Mouse (Mus musculus): ENCODE results near the gene Wdr63. TPM values are rescaled to one million over a fixed set of nuclear protein-coding genes. Genes with fewer than 3 reads are reported as not detected.

Wdr63 gene
- total and polyA plus RNA-seq, 3 experiments = 0.53 TPM; not detected in 2

GRCm38 (mm10) chr3:146058263-146058662 lies 49.7 kb downstream of the Wdr63 start:
- Histone ChIP-seq H3K4me1 (ENCODE audit: control insufficient read depth, insufficient read depth, low read length) (no peaks in the 10 kb centered on the region), H3K36me3 (ENCODE audit: control insufficient read depth, insufficient read depth, low read length) (no peaks in the 10 kb centered on the region), H3K27ac (no peak overlapping the region), H3K4me3 (no peak overlapping the region), H3K9ac (ENCODE audit: low read depth, low read length) (no peak overlapping the region), H3K27me3 (ENCODE audit: control insufficient read depth, insufficient read depth, low read length) (no peaks in the 10 kb centered on the region), H3K79me2 (replicated peaks; ENCODE audit: control insufficient read depth, insufficient read depth, low read length) (no peaks in the 10 kb centered on the region)
- WGBS = 11% methylated on average over 4 of the region's 4 CpGs
- peak; percentile 26 to 53 for DNase-seq
- intact Hi-C loops (cut with DNase I) = loop anchor here (1.0 to 5.0 kb wide), 2 partner anchors 106 to 120 kb away; no protein-coding TSS in a partner anchor
- no peak for TF ChIP-seq POLR2A (IDR thresholded peaks at IDR 0.05; ENCODE audit: insufficient read depth, low read depth, low read length)
- peak; percentile 83 for TF ChIP-seq CTCF (IDR thresholded peaks at IDR 0.05)
- TF ChIP-seq EP300 (IDR thresholded peaks at IDR 0.05; ENCODE audit: insufficient read depth, low read depth, low read length) = 0 out of 2 replicates have a peak, but pooled peaks have one; percentile 46

GRCm38 (mm10) chr3:146057131-146057530 lies 50.8 kb downstream of the Wdr63 start:
- no peaks in the 10 kb centered on the region for H3K27me3 ChIP-seq (ENCODE audit: control insufficient read depth, insufficient read depth, low read length)
- TF ChIP-seq EP300 (IDR thresholded peaks at IDR 0.05; ENCODE audit: insufficient read depth, low read depth, low read length) = no peak
- no peak for TF ChIP-seq POLR2A (IDR thresholded peaks at IDR 0.05; ENCODE audit: insufficient read depth, low read depth, low read length)
- no peak for TF ChIP-seq CTCF (IDR thresholded peaks at IDR 0.05)
- no peak overlapping the region for H3K4me3 ChIP-seq
- intact Hi-C loops (cut with DNase I) = loop anchor here (5.0 kb wide), 1 partner anchor 105 kb away; no protein-coding TSS in a partner anchor
- WGBS = 76% methylated on average over 7 of the region's 7 CpGs
- H3K27ac ChIP-seq = no peak overlapping the region
- no peaks in the 10 kb centered on the region for H3K36me3 ChIP-seq (ENCODE audit: control insufficient read depth, insufficient read depth, low read length)
- H3K9ac ChIP-seq (ENCODE audit: low read depth, low read length) = no peak overlapping the region
- no peak for DNase-seq
- H3K4me1 ChIP-seq (ENCODE audit: control insufficient read depth, insufficient read depth, low read length) = no peaks in the 10 kb centered on the region
- H3K79me2 ChIP-seq (replicated peaks; ENCODE audit: control insufficient read depth, insufficient read depth, low read length) = no peaks in the 10 kb centered on the region

GRCm38 (mm10) chr3:146053873-146054272 lies 54.1 kb downstream of the Wdr63 start:
- H3K4me1 ChIP-seq (ENCODE audit: control insufficient read depth, insufficient read depth, low read length) = no peaks in the 10 kb centered on the region
- intact Hi-C loops (cut with DNase I) = no loop called here
- no peak overlapping the region for H3K9ac ChIP-seq (ENCODE audit: low read depth, low read length)
- TF ChIP-seq POLR2A (IDR thresholded peaks at IDR 0.05; ENCODE audit: insufficient read depth, low read depth, low read length) (no peak), CTCF (IDR thresholded peaks at IDR 0.05) (no peak), EP300 (IDR thresholded peaks at IDR 0.05; ENCODE audit: insufficient read depth, low read depth, low read length) (no peak)
- no peak for DNase-seq
- no peak overlapping the region for H3K4me3 ChIP-seq
- H3K79me2 ChIP-seq (replicated peaks; ENCODE audit: control insufficient read depth, insufficient read depth, low read length) = no peaks in the 10 kb centered on the region
- H3K27ac ChIP-seq = no peak overlapping the region
- 87% methylated on average over 2 of the region's 2 CpGs for WGBS
- H3K36me3 ChIP-seq (ENCODE audit: control insufficient read depth, insufficient read depth, low read length) = no peaks in the 10 kb centered on the region
- no peaks in the 10 kb centered on the region for H3K27me3 ChIP-seq (ENCODE audit: control insufficient read depth, insufficient read depth, low read length)

GRCm38 (mm10) chr3:146053082-146053814 lies 54.7 kb downstream of the Wdr63 start:
- no peak for DNase-seq
- H3K4me3 ChIP-seq = no peak overlapping the region
- 60% methylated on average over 6 of the region's 6 CpGs for WGBS
- H3K27me3 ChIP-seq (ENCODE audit: control insufficient read depth, insufficient read depth, low read length) = no peaks in the 10 kb centered on the region
- no peak overlapping the region for H3K9ac ChIP-seq (ENCODE audit: low read depth, low read length)
- no peaks in the 10 kb centered on the region for H3K36me3 ChIP-seq (ENCODE audit: control insufficient read depth, insufficient read depth, low read length)
- intact Hi-C loops (cut with DNase I) = no loop called here
- H3K79me2 ChIP-seq (replicated peaks; ENCODE audit: control insufficient read depth, insufficient read depth, low read length) = no peaks in the 10 kb centered on the region
- TF ChIP-seq POLR2A (IDR thresholded peaks at IDR 0.05; ENCODE audit: insufficient read depth, low read depth, low read length) (no peak), EP300 (IDR thresholded peaks at IDR 0.05; ENCODE audit: insufficient read depth, low read depth, low read length) (no peak), CTCF (IDR thresholded peaks at IDR 0.05) (0 out of 2 replicates have a peak, but pooled peaks have one; percentile 12)
- no peaks in the 10 kb centered on the region for H3K4me1 ChIP-seq (ENCODE audit: control insufficient read depth, insufficient read depth, low read length)
- no peak overlapping the region for H3K27ac ChIP-seq

GRCm38 (mm10) chr3:146051277-146052007 lies 56.5 kb downstream of the Wdr63 start:
- Histone ChIP-seq H3K4me3 (no peak overlapping the region), H3K27me3 (ENCODE audit: control insufficient read depth, insufficient read depth, low read length) (no peaks in the 10 kb centered on the region), H3K4me1 (ENCODE audit: control insufficient read depth, insufficient read depth, low read length) (no peaks in the 10 kb centered on the region), H3K79me2 (replicated peaks; ENCODE audit: control insufficient read depth, insufficient read depth, low read length) (no peaks in the 10 kb centered on the region), H3K36me3 (ENCODE audit: control insufficient read depth, insufficient read depth, low read length) (no peaks in the 10 kb centered on the region), H3K9ac (ENCODE audit: low read depth, low read length) (no peak overlapping the region), H3K27ac (no peak overlapping the region)
- peak in 1 of 2 experiments; percentile 19 for DNase-seq
- intact Hi-C loops (cut with DNase I) = no loop called here
- WGBS = 33% methylated on average over 11 of the region's 11 CpGs
- no peak for TF ChIP-seq CTCF (IDR thresholded peaks at IDR 0.05)
- no peak for TF ChIP-seq POLR2A (IDR thresholded peaks at IDR 0.05; ENCODE audit: insufficient read depth, low read depth, low read length)
- no peak for TF ChIP-seq EP300 (IDR thresholded peaks at IDR 0.05; ENCODE audit: insufficient read depth, low read depth, low read length)

GRCm38 (mm10) chr3:146049951-146050350 lies 58.0 kb downstream of the Wdr63 start:
- Histone ChIP-seq H3K4me3 (no peak overlapping the region), H3K79me2 (replicated peaks; ENCODE audit: control insufficient read depth, insufficient read depth, low read length) (no peaks in the 10 kb centered on the region), H3K4me1 (ENCODE audit: control insufficient read depth, insufficient read depth, low read length) (no peaks in the 10 kb centered on the region), H3K27me3 (ENCODE audit: control insufficient read depth, insufficient read depth, low read length) (no peaks in the 10 kb centered on the region), H3K9ac (ENCODE audit: low read depth, low read length) (no peak overlapping the region), H3K27ac (no peak overlapping the region), H3K36me3 (ENCODE audit: control insufficient read depth, insufficient read depth, low read length) (no peaks in the 10 kb centered on the region)
- DNase-seq = no peak
- TF ChIP-seq CTCF (IDR thresholded peaks at IDR 0.05) (no peak), EP300 (IDR thresholded peaks at IDR 0.05; ENCODE audit: insufficient read depth, low read depth, low read length) (no peak), POLR2A (IDR thresholded peaks at IDR 0.05; ENCODE audit: insufficient read depth, low read depth, low read length) (no peak)
- WGBS = 72% methylated on average over 5 of the region's 5 CpGs
- intact Hi-C loops (cut with DNase I) = no loop called here

Data from heart, adult 2 months (tissue).